Mouse (Mus musculus) liver, embryonic 15.5 days (tissue): ENCODE data around the gene Adora3. TPM values are rescaled to one million over a fixed set of nuclear protein-coding genes. Genes with fewer than 3 reads are reported as not detected.

ENCODE experiments used
- ATAC-seq: fragments of 200-750 bp; cut with Nextera tagmentation; 2 replicates; pipeline ENCODE4 v1.8.0; 2017; ENCODE audit warnings: moderate number of reproducible peaks, mild to moderate bottlenecking, moderate library complexity; ENCODE audit not compliant: insufficient read depth
- H3K27ac ChIP-seq: fragments of 300-500 bp; sonication (generic); replicated peaks from 2 replicates; pipeline ENCODE4 v1.5.1; 2015; ENCODE audit warnings: mild to moderate bottlenecking, inconsistent platforms
- H3K27me3 ChIP-seq: fragments of 300-500 bp; sonication (generic); 2 replicates; pipeline ENCODE4 v1.6.1; 2015; ENCODE audit warnings: mild to moderate bottlenecking, inconsistent platforms
- H3K36me3 ChIP-seq: fragments of 300-500 bp; sonication (generic); replicated peaks from 2 replicates; pipeline ENCODE4 v1.6.1; 2015; ENCODE audit warnings: moderate library complexity, mild to moderate bottlenecking, inconsistent platforms
- H3K4me1 ChIP-seq: fragments of 300-500 bp; sonication (generic); replicated peaks from 2 replicates; pipeline ENCODE4 v1.6.1; 2015; ENCODE audit warnings: inconsistent platforms
- H3K4me2 ChIP-seq: fragments of 300-500 bp; sonication (generic); 2 replicates; pipeline ENCODE4 v1.6.1; 2015; ENCODE audit warnings: moderate library complexity, mild to moderate bottlenecking, inconsistent platforms
- H3K4me3 ChIP-seq: fragments of 300-500 bp; sonication (generic); replicated peaks from 2 replicates; pipeline ENCODE4 v1.5.1; 2015; ENCODE audit warnings: mild to moderate bottlenecking, inconsistent platforms
- H3K9ac ChIP-seq: fragments of 300-500 bp; sonication (generic); 2 replicates; pipeline ENCODE4 v1.6.1; 2015; ENCODE audit warnings: moderate library complexity, mild to moderate bottlenecking, inconsistent platforms
- H3K9me3 ChIP-seq: fragments of 300-500 bp; sonication (generic); replicated peaks from 2 replicates; pipeline ENCODE4 v1.6.1; 2016; ENCODE audit warnings: inconsistent platforms
- whole genome bisulfite sequencing: fragments of 180-500 bp; shearing (Covaris S2); methylation state at CpG from one replicate; pipeline ENCODE4 v1.1.7; 2015; ENCODE audit warnings: mixed read lengths; ENCODE audit not compliant: insufficient replicate concordance; 5-methylcytosine and 5-hydroxymethylcytosine counted together
- polyA plus RNA-seq: library from polyadenylated mRNA; unstranded; fragments of >200 nt; fragmentation: Nextera tagmentation; extraction: Ambion mirVana; gene quantifications from 2 replicates; pipeline ENCODE4 v1.2.1, GENCODE M21; 2015

Adora3 gene
- polyA plus RNA-seq, 1 experiment from 2014 or later: 0.64 TPM

- Histone ChIP-seq H3K4me3 (0 out of 2 replicates have a peak overlapping the region, but pooled peaks have one; percentile 8), H3K27ac (peak overlapping the region; percentile 69), H3K27me3 (peaks cover 9% of the 10 kb centered on the region), H3K9me3 (no peaks in the 10 kb centered on the region), H3K36me3 (no peaks in the 10 kb centered on the region), H3K4me2 (peak overlapping the region; percentile 50), H3K9ac (no peak overlapping the region), H3K4me1 (peaks cover 45% of the 10 kb centered on the region)
- WGBS: 17% methylated on average over 10 of the region's 10 CpGs
- peak; percentile 23 for ATAC-seq
Observed at GRCm38 (mm10) chr3:105891760-105892571, 21.3 kb downstream of the Adora3 start.

GRCm38 (mm10) chr3:105892572-105893495 is 22.2 kb downstream of the Adora3 start:
- WGBS: 20% methylated on average over 19 of the region's 19 CpGs
- Histone ChIP-seq H3K4me1 (peaks cover 45% of the 10 kb centered on the region), H3K9ac (no peak overlapping the region), H3K4me2 (peak overlapping the region; percentile 50), H3K36me3 (no peaks in the 10 kb centered on the region), H3K27ac (peak overlapping the region; percentile 69), H3K4me3 (0 out of 2 replicates have a peak overlapping the region, but pooled peaks have one; percentile 8), H3K9me3 (no peaks in the 10 kb centered on the region), H3K27me3 (peaks cover 9% of the 10 kb centered on the region)
- peak; percentile 66 for ATAC-seq

- Histone ChIP-seq H3K9ac (no peak overlapping the region), H3K36me3 (no peaks in the 10 kb centered on the region), H3K4me3 (no peak overlapping the region), H3K4me2 (peak overlapping the region; percentile 58; the same call in 1 of the 2 replicates), H3K4me1 (peaks cover 45% of the 10 kb centered on the region), H3K27me3 (peaks cover 9% of the 10 kb centered on the region), H3K9me3 (no peaks in the 10 kb centered on the region), H3K27ac (peak overlapping the region; percentile 35)
- no peak for ATAC-seq
- 31% methylated on average over 6 of the region's 6 CpGs for WGBS
Observed at GRCm38 (mm10) chr3:105893941-105894391, 23.3 kb downstream of the Adora3 start.

- peak; percentile 26; the same call in 1 of the 2 replicates for ATAC-seq
- Histone ChIP-seq H3K4me2 (peak overlapping the region; percentile 58), H3K4me3 (no peak overlapping the region), H3K27ac (peak overlapping the region; percentile 35), H3K9ac (no peak overlapping the region), H3K9me3 (no peaks in the 10 kb centered on the region), H3K27me3 (peaks cover 9% of the 10 kb centered on the region), H3K36me3 (no peaks in the 10 kb centered on the region), H3K4me1 (peaks cover 53% of the 10 kb centered on the region)
- WGBS: 10% methylated on average over 23 of the region's 23 CpGs
Observed at GRCm38 (mm10) chr3:105894601-105895592, 24.2 kb downstream of the Adora3 start.

- ATAC-seq: no peak
- no peaks in the 10 kb centered on the region for H3K9me3 ChIP-seq
- H3K27me3 ChIP-seq: peaks cover 9% of the 10 kb centered on the region
- no peak overlapping the region for H3K4me2 ChIP-seq
- no peak overlapping the region for H3K27ac ChIP-seq
- H3K4me3 ChIP-seq: no peak overlapping the region
- no peak overlapping the region for H3K9ac ChIP-seq
- H3K36me3 ChIP-seq: no peaks in the 10 kb centered on the region
- peaks cover 46% of the 10 kb centered on the region for H3K4me1 ChIP-seq
- 73% methylated on average over 3 of the region's 3 CpGs for WGBS
Observed at GRCm38 (mm10) chr3:105896811-105897210, 26.2 kb downstream of the Adora3 start.

GRCm38 (mm10) chr3:105898325-105898724 is 27.7 kb downstream of the Adora3 start:
- no peak for ATAC-seq
- 19% methylated on average over 2 of the region's 2 CpGs for WGBS

GRCm38 (mm10) chr3:105898861-105899260 is 28.2 kb downstream of the Adora3 start:
- Histone ChIP-seq H3K27ac (no peak overlapping the region), H3K4me3 (no peak overlapping the region), H3K9ac (no peak overlapping the region), H3K36me3 (no peaks in the 10 kb centered on the region), H3K4me2 (no peak overlapping the region), H3K4me1 (peaks cover 26% of the 10 kb centered on the region), H3K9me3 (no peaks in the 10 kb centered on the region), H3K27me3 (peaks cover 8% of the 10 kb centered on the region; the same call in 1 of the 2 replicates)
- ATAC-seq: no peak
- WGBS: 71% methylated on average over 11 of the region's 11 CpGs

More at GRCm38 (mm10) chr3:105898325-105898724, 27.7 kb downstream of the Adora3 start:
- H3K27ac ChIP-seq: no peak overlapping the region
- no peaks in the 10 kb centered on the region for H3K36me3 ChIP-seq
- peaks cover 31% of the 10 kb centered on the region for H3K4me1 ChIP-seq
- no peaks in the 10 kb centered on the region for H3K9me3 ChIP-seq
- H3K9ac ChIP-seq: no peak overlapping the region
- H3K4me2 ChIP-seq: no peak overlapping the region
- H3K4me3 ChIP-seq: no peak overlapping the region
- peaks cover 9% of the 10 kb centered on the region for H3K27me3 ChIP-seq

- ATAC-seq: peak; percentile 36
- H3K9me3 ChIP-seq: no peaks in the 10 kb centered on the region
- no peak overlapping the region for H3K4me3 ChIP-seq
- H3K4me2 ChIP-seq: no peak overlapping the region
- 34% methylated on average over 8 of the region's 8 CpGs for WGBS
- no peaks in the 10 kb centered on the region for H3K36me3 ChIP-seq
- H3K9ac ChIP-seq: no peak overlapping the region
- peaks cover 24% of the 10 kb centered on the region for H3K4me1 ChIP-seq
- H3K27ac ChIP-seq: no peak overlapping the region
- H3K27me3 ChIP-seq: 0 out of 2 replicates have a peak, but pooled peaks cover 2% of the 10 kb centered on the region
Observed at GRCm38 (mm10) chr3:105899394-105900147, 28.9 kb downstream of the Adora3 start.

GRCm38 (mm10) chr3:105900266-105900665 is 29.6 kb downstream of the Adora3 start:
- 54% methylated on average over 6 of the region's 6 CpGs for WGBS

More at GRCm38 (mm10) chr3:105900266-105900665, 29.6 kb downstream of the Adora3 start:
- Histone ChIP-seq H3K9me3 (no peaks in the 10 kb centered on the region), H3K27ac (0 out of 2 replicates have a peak overlapping the region, but pooled peaks have one; percentile 3), H3K36me3 (no peaks in the 10 kb centered on the region), H3K27me3 (no peaks in the 10 kb centered on the region), H3K4me3 (no peak overlapping the region), H3K4me2 (no peak overlapping the region), H3K9ac (no peak overlapping the region), H3K4me1 (peaks cover 23% of the 10 kb centered on the region)
- ATAC-seq: no peak
